Mouse (Mus musculus): ENCODE data around the gene Vwa7. TPM values are rescaled to one million over a fixed set of nuclear protein-coding genes. Genes with fewer than 3 reads are reported as not detected.

The Vwa7 gene
- polyA plus RNA-seq (2021; fragmentation: Nextera tagmentation), result 0.20 TPM in 1 of 2 replicates, not detected in the other
- long read RNA-seq, experiment 1, result 0 reads
- long read RNA-seq, experiment 2, partial matches to known transcripts, result 0 of 2 reads
- long read RNA-seq, experiment 2, other reads (novel, unspliced or antisense), result 2 of 2 reads

GRCm38 (mm10) chr17:35016376-35016775 lies at the start of gene Vwa7:
Gene Vwa7, plus strand, starts transcription at chr17:35016579.

GRCm38 (mm10) chr17:34969822-34970221 lies 46.6 kb upstream of the Vwa7 start, which contains the start of gene Gm20481:
Gene Gm20481, plus strand, starts transcription at chr17:34969912.

GRCm38 (mm10) chr17:34972069-34972749 lies 44.2 kb upstream of the Vwa7 start, which contains the start of the genes Hspa1a and Hspa1l:
Gene Hspa1a, minus strand, starts transcription at chr17:34972156.
Gene Hspa1l, plus strand, starts transcription at chr17:34972703.

GRCm38 (mm10) chr17:34981690-34982180 lies 34.6 kb upstream of the Vwa7 start, which contains the start of gene Lsm2:
Gene Lsm2, plus strand, starts transcription at chr17:34981862.

DNA sequence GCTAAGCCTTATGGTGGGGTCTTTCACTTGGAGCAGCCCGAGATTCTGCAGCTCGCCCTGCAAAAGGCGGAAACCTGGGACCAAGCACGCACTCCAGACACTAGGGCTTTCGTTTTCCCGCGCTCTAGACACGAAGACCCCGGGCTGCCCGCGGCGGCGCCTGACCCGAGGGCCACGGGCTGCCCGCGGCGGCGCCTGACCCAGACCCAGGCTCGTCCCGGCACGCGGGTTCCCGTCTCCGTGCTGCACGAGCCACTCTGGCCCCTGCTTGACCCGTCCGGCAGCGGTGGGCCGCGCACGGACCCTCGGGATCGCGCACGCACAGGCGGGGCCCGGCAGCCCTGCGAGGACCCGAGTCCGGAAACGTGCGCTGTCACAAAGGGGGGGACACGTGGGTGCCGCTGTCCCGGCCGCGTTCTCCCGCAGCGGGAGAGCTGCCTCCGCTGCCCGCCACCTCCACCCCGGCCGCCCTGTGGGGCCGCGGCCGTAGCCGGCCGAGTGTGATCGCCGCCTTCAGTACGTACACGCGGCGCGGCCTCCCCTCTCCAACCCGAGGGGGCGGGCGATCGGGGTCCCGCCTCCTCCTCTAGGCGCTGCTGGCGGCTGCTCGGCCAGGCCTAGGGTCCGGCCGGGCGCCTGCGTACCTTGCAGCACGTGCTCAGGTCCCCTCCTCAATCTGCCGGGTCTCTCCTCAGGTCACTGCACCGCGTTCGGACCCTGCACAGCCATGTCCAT lies 15.5 kb upstream of the Vwa7 start, which contains the start of gene Vars:
Gene Vars (plus strand): TSS at position 271 of the 735 bp plus-strand sequence.

DNA sequence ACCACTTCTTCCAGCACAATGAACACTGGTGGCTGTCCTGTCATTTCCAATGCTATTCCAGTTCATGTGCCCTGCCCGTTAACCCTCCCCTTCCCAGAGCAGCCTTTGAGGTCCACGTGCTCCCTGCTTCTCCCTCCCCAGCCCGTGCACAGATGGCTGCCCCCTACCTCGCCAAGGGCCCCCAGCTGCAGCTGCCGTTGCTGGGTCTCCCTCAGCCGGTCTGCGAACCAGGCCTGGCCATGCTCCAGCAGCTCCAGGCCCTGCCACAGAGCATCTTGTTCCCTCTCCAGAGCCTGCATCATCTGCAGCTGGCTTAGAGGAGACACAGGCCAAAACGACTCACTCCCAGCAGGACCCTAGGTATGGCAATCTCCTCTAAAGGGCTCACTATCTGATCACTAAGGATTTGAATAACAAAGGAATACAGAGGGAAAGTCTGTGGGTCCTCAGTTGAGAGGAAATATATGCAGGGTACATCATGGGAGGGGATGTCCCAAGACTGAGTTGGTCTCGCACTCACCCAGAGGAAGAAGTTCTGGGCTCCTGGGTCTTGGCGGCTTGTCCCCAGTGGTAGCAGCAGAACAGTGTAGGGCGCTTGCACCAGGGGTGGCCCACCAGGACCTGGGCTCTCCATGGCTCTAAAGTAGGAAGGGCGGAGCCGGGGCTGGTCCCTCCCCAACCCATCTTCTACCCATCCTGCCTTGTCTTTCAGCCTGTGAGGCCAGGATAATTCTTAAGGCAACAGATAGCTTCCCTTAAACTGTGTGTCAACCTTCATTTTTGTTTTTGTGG lies 11.1 kb downstream of the Vwa7 start, which contains the start of gene Sapcd1:
Gene Sapcd1 (minus strand): TSS at position 740 of the 792 bp plus-strand sequence.

DNA sequence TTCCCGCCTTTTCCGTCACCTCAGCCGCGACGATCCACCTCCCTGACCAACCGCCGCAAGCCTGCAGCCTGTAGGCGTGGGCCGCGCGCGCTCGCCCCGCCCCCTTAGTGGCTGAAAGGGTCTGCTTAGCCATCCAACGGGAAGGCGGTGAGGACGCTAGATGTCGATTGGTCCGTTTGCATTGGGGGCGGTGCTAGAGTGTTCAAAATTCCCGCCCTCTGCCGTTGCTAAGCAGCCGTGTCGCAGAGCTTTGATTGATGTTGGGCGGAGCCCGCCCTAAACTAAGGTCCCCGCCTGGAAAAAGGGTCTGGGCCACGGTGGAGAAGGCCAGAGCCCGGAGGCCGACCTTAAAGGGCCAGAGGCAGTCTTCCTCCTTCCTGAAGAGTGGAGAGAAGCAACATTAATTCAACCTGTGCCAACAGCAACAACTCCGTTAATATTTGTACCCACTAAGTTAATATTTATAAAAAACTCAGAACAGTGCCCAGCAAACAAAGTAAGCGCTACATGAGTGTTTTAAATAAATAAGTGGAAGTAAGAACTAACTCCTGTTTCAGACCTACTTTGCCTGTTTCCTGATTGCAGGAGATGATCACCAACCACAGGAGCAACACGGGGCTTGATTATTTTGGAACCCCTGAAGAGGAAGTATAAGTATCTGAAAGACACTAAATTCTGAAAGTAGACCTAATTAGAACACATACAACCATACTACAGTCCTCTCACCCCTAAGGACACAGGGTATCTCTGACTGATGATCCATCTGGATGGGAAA lies 30.5 kb downstream of the Vwa7 start, which contains the start of gene Msh5:
Gene Msh5 (minus strand): TSS at position 65 of the 775 bp plus-strand sequence.

GRCm38 (mm10) chr17:35049561-35050016 lies 33.2 kb downstream of the Vwa7 start, which contains the start of gene Clic1:
Gene Clic1, plus strand, starts transcription at chr17:35049966.

DNA sequence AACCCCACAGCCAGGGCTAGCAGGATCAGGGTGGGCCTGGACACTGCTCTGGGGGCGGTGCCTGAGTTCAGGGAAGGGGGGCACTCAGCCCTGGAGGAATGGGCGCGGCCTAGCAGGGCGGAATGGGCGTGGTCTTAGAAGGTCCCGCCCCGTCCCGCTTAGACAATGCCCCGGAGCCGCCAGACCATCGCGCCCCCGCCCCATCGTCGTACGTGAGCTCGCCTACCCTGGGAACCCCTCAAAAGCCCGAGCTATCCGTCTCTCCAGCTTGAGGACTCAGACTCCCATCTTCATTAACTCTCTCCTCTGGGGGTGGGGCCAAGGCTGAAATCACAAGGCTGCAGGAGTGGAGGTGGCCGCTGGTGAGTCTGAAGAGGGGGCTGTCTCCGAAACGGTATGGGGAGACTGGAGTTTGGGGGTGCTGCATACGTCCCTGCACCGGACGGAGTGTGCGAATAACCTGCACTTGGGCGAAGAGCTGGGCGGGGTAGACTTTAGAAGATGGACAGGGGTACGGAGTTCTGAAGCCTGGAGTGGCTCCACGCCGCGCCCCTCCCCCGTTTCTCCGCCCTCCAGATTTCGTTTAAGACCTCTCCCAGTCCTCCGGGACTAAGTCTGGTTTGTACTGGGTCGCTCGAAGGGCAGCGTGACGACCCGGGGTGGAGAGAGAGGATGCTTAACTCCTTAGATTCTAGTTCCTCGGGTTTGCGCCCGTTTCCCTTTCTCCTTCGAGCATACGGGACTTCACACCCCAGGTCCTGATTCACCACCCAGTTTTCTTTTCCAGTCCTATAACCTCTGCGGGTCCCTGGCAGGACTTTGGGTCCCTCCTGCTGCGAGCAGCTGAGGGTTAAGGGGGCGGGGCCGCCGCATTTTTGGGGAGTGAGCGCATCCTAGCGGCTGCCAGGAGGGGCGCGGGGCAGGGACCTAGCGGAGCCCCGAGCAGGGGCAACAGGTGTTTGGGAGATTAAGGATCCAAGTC lies 42.8 kb downstream of the Vwa7 start, which contains the start of gene Ddah2:
Gene Ddah2 (plus strand): TSS at position 125 of the 982 bp plus-strand sequence.

DNA sequence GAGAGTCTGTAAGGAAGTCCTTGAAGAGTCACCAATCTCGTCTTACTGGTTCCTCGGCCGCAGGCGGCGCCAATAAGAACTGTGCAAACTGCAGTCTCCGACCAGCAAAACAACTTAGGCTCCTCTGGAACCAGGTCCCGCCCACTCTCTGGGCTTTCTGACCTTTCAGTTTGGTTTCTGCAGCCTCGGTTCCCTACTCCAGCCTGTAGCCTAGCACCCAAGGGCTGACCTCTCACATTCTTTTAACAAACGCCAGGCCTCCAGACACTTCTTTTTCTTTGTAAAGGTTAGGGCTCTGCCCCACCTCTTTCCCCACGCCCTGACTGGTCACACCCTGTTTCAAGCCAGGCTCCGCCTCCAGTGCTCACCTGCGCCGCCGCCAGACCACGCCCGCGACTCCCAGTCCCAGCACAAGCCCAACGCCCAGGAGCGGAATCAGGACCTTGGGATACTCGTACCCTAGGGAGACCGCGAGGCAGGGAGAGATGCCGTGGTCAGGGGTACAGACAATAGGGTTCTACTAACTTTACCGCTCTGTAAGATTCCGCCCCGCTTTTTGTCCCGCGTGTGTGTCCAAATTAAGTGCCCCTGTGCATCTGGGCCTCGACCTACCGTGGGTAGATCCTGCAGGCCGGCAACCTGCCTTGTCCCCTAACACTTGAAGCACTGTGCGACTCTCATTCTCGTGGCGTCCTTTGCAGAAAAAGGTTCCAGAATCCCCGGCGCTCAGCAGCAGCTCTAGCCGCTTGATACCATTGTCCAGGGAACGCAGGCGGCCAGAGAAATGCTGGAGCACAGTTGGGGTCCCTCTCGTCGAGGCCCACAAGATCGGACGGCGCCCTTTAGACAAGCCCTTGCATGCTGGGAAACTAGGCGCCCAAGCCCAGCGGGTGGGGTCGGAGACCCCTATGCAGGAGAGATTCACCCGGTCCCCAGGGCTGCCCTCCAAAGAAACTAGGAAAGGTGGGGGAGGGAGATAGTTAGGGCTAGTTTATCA lies 48.9 kb downstream of the Vwa7 start, which contains the start of gene Ly6g6c:
Gene Ly6g6c (plus strand): TSS at position 438 of the 997 bp plus-strand sequence.

DNA sequence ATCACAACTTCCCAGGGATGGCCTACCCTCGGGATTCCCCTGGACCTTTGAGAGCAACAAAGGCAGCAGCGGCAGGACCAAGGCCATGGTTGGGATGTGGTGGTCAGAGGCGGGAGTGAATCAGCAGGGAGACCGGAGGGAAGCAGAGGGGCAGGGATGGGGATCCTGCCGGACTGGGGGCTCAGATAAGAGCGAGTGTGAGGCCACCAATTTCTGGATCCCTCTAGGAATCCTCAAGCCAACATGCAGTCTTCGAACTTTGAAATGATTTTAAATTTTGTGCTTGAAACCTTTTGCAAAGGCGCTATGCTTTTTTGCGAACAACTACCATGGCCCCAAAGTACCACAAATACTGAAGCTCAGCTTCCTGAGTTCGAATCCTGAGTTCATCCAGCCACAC lies 49.7 kb downstream of the Vwa7 start, which contains the start of gene Mpig6b:
Gene Mpig6b (minus strand): TSS at position 101 of the 400 bp plus-strand sequence.

Other genes starting within 250 kb of the Vwa7 start
- not detected in 2 replicates for gene Cyp21a1, start 212.0 kb upstream of the Vwa7 start, polyA plus RNA-seq (2021; fragmentation: Nextera tagmentation)
- 55.5 and 61.6 TPM in 2 replicates for gene Stk19, start 179.6 kb upstream of the Vwa7 start, polyA plus RNA-seq (2021; fragmentation: Nextera tagmentation)
- gene Dxo, start 179.6 kb upstream of the Vwa7 start, polyA plus RNA-seq (2021; fragmentation: Nextera tagmentation), result 26.3 and 27.8 TPM in 2 replicates
- 23.6 and 26.5 TPM in 2 replicates for gene Skiv2l, start 166.4 kb upstream of the Vwa7 start, polyA plus RNA-seq (2021; fragmentation: Nextera tagmentation)
- gene Nelfe, start 166.2 kb upstream of the Vwa7 start, polyA plus RNA-seq (2021; fragmentation: Nextera tagmentation), result 36.8 and 43.3 TPM in 2 replicates
- gene Cfb, start 154.1 kb upstream of the Vwa7 start, polyA plus RNA-seq (2021; fragmentation: Nextera tagmentation), result 0.49 and 0.80 TPM in 2 replicates
- 0.23 and 0.26 TPM in 2 replicates for gene Zbtb12, start 137.1 kb upstream of the Vwa7 start, polyA plus RNA-seq (2021; fragmentation: Nextera tagmentation)
- gene Gm20547, start 134.5 kb upstream of the Vwa7 start, polyA plus RNA-seq (2021; fragmentation: Nextera tagmentation), result not detected in 2 replicates
- 1.3 and 2.0 TPM in 2 replicates for gene C2, start 118.3 kb upstream of the Vwa7 start, polyA plus RNA-seq (2021; fragmentation: Nextera tagmentation)
- 21.5 and 22.0 TPM in 2 replicates for gene Ehmt2, start 118.1 kb upstream of the Vwa7 start, polyA plus RNA-seq (2021; fragmentation: Nextera tagmentation)
- 0.29 and 0.30 TPM in 2 replicates for gene Slc44a4, start 102.1 kb upstream of the Vwa7 start, polyA plus RNA-seq (2021; fragmentation: Nextera tagmentation)
- 24.8 and 26.2 TPM in 2 replicates for gene Neu1, start 85.3 kb upstream of the Vwa7 start, polyA plus RNA-seq (2021; fragmentation: Nextera tagmentation)
- gene Hspa1b, start 57.3 kb upstream of the Vwa7 start, polyA plus RNA-seq (2021; fragmentation: Nextera tagmentation), result 0.90 and 1.3 TPM in 2 replicates
- gene Gm20481, start 46.7 kb upstream of the Vwa7 start, polyA plus RNA-seq (2021; fragmentation: Nextera tagmentation), result not detected in 2 replicates
- 7.2 and 7.7 TPM in 2 replicates for gene Hspa1a, start 44.4 kb upstream of the Vwa7 start, polyA plus RNA-seq (2021; fragmentation: Nextera tagmentation)
- gene Hspa1l, start 43.9 kb upstream of the Vwa7 start, polyA plus RNA-seq (2021; fragmentation: Nextera tagmentation), result 0.60 and 0.84 TPM in 2 replicates
- gene Lsm2, start 34.7 kb upstream of the Vwa7 start, polyA plus RNA-seq (2021; fragmentation: Nextera tagmentation), result 35.2 and 42.4 TPM in 2 replicates
- 20.0 and 21.5 TPM in 2 replicates for gene Vars, start 15.6 kb upstream of the Vwa7 start, polyA plus RNA-seq (2021; fragmentation: Nextera tagmentation)
- gene Sapcd1, start 11.4 kb downstream of the Vwa7 start, polyA plus RNA-seq (2021; fragmentation: Nextera tagmentation), result 0.62 and 0.97 TPM in 2 replicates
- 0.33 and 0.59 TPM in 2 replicates for gene Msh5, start 30.2 kb downstream of the Vwa7 start, polyA plus RNA-seq (2021; fragmentation: Nextera tagmentation)
- 28.2 and 29.7 TPM in 2 replicates for gene Clic1, start 33.4 kb downstream of the Vwa7 start, polyA plus RNA-seq (2021; fragmentation: Nextera tagmentation)
- 18.0 and 23.6 TPM in 2 replicates for gene Ddah2, start 42.5 kb downstream of the Vwa7 start, polyA plus RNA-seq (2021; fragmentation: Nextera tagmentation)
- not detected in 2 replicates for gene Ly6g6c, start 48.8 kb downstream of the Vwa7 start, polyA plus RNA-seq (2021; fragmentation: Nextera tagmentation)
- 0.06 TPM in 1 of 2 replicates, not detected in the other for gene Mpig6b, start 49.6 kb downstream of the Vwa7 start, polyA plus RNA-seq (2021; fragmentation: Nextera tagmentation)
- gene Ly6g6e, start 60.3 kb downstream of the Vwa7 start, polyA plus RNA-seq (2021; fragmentation: Nextera tagmentation), result 4.4 and 4.6 TPM in 2 replicates
- 1.2 and 2.3 TPM in 2 replicates for gene Ly6g6d, start 61.5 kb downstream of the Vwa7 start, polyA plus RNA-seq (2021; fragmentation: Nextera tagmentation)
- 1.2 and 2.1 TPM in 2 replicates for gene Ly6g6f, start 69.0 kb downstream of the Vwa7 start, polyA plus RNA-seq (2021; fragmentation: Nextera tagmentation)
- gene Abhd16a, start 72.7 kb downstream of the Vwa7 start, polyA plus RNA-seq (2021; fragmentation: Nextera tagmentation), result 86.3 and 93.9 TPM in 2 replicates
- gene Ly6g5c, start 91.7 kb downstream of the Vwa7 start, polyA plus RNA-seq (2021; fragmentation: Nextera tagmentation), result not detected in 2 replicates
- not detected in 2 replicates for gene Ly6g5b, start 98.8 kb downstream of the Vwa7 start, polyA plus RNA-seq (2021; fragmentation: Nextera tagmentation)
- gene Gpank1, start 104.9 kb downstream of the Vwa7 start, polyA plus RNA-seq (2021; fragmentation: Nextera tagmentation), result 16.5 and 19.1 TPM in 2 replicates
- gene Csnk2b, start 105.5 kb downstream of the Vwa7 start, polyA plus RNA-seq (2021; fragmentation: Nextera tagmentation), result 212 and 242 TPM in 2 replicates
- 24.7 and 40.7 TPM in 2 replicates for gene D17H6S53E, start 109.8 kb downstream of the Vwa7 start, polyA plus RNA-seq (2021; fragmentation: Nextera tagmentation)
- not detected in 2 replicates for gene Apom, start 115.5 kb downstream of the Vwa7 start, polyA plus RNA-seq (2021; fragmentation: Nextera tagmentation)
- 68.3 and 90.8 TPM in 2 replicates for gene Bag6, start 118.6 kb downstream of the Vwa7 start, polyA plus RNA-seq (2021; fragmentation: Nextera tagmentation)
- gene Prrc2a, start 148.3 kb downstream of the Vwa7 start, polyA plus RNA-seq (2021; fragmentation: Nextera tagmentation), result 25.5 and 33.2 TPM in 2 replicates
- 37.6 and 39.5 TPM in 2 replicates for gene Aif1, start 159.5 kb downstream of the Vwa7 start, polyA plus RNA-seq (2021; fragmentation: Nextera tagmentation)
- gene Lst1, start 171.9 kb downstream of the Vwa7 start, polyA plus RNA-seq (2021; fragmentation: Nextera tagmentation), result 28.9 and 30.2 TPM in 2 replicates
- gene Ltb, start 177.9 kb downstream of the Vwa7 start, polyA plus RNA-seq (2021; fragmentation: Nextera tagmentation), result 1.2 and 1.4 TPM in 2 replicates
- 0.09 and 0.19 TPM in 2 replicates for gene Tnf, start 185.4 kb downstream of the Vwa7 start, polyA plus RNA-seq (2021; fragmentation: Nextera tagmentation)
- gene Lta, start 188.8 kb downstream of the Vwa7 start, polyA plus RNA-seq (2021; fragmentation: Nextera tagmentation), result 0.14 and 0.16 TPM in 2 replicates
- not detected in 2 replicates for gene Gm16181, start 204.3 kb downstream of the Vwa7 start, polyA plus RNA-seq (2021; fragmentation: Nextera tagmentation)
- gene Atp6v1g2, start 217.1 kb downstream of the Vwa7 start, polyA plus RNA-seq (2021; fragmentation: Nextera tagmentation), result 685 and 716 TPM in 2 replicates
- 6.4 and 9.7 TPM in 2 replicates for gene Nfkbil1, start 219.2 kb downstream of the Vwa7 start, polyA plus RNA-seq (2021; fragmentation: Nextera tagmentation)
- 193 and 215 TPM in 2 replicates for gene Ddx39b, start 225.2 kb downstream of the Vwa7 start, polyA plus RNA-seq (2021; fragmentation: Nextera tagmentation)
- gene H2-D1, start 246.2 kb downstream of the Vwa7 start, polyA plus RNA-seq (2021; fragmentation: Nextera tagmentation), result 68.9 and 78.2 TPM in 2 replicates

All from layer of hippocampus, adult 6 months (tissue).